Mouse (Mus musculus) adrenal gland, postnatal 14 days (tissue): ENCODE measurements around the gene Ttc28. TPM values are rescaled to one million over a fixed set of nuclear protein-coding genes. Genes with fewer than 3 reads are reported as not detected.

ENCODE experiments used
- DNase-seq: peaks from one replicate; pipeline ENCODE4 v3.0.0; 2021; ENCODE audit warnings: mixed read lengths
- total RNA-seq: library from RNA; stranded (reverse); gene quantifications from 2 replicates; pipeline ENCODE4 v1.2.3, GENCODE M21; 2021

Gene Ttc28
- total RNA-seq, 1 experiment from 2014 or later, result 25.5 TPM

DNA sequence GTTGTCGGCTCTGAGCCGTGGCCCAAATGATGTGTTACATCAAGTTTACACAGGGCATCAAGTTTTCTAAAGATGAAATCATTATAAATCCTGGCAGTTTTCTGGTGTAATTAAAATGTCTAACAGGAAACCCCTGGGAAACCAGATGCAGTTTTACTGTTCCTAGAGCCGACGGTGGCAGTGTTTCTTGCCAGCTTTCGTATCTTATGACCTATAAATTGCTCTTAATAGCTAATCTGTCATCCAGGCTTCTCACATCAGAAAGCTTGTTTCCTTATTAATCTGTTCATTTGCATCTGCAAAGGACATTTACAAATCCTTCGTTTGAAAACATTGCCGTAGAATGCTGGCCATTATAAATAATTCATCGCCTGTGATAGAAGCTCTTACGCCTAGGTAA is 296.2 kb downstream of the Ttc28 start:
- DNase-seq, result no peak

GRCm38 (mm10) chr5:111176441-111176840 is 296.8 kb downstream of the Ttc28 start:
- no peak for DNase-seq

GRCm38 (mm10) chr5:111178324-111179076 is 298.9 kb downstream of the Ttc28 start:
- peak; percentile 63 for DNase-seq

- DNase-seq, result no peak
These were observed 300.0 kb downstream of the Ttc28 start for GRCm38 (mm10) chr5:111179651-111180050.

DNA sequence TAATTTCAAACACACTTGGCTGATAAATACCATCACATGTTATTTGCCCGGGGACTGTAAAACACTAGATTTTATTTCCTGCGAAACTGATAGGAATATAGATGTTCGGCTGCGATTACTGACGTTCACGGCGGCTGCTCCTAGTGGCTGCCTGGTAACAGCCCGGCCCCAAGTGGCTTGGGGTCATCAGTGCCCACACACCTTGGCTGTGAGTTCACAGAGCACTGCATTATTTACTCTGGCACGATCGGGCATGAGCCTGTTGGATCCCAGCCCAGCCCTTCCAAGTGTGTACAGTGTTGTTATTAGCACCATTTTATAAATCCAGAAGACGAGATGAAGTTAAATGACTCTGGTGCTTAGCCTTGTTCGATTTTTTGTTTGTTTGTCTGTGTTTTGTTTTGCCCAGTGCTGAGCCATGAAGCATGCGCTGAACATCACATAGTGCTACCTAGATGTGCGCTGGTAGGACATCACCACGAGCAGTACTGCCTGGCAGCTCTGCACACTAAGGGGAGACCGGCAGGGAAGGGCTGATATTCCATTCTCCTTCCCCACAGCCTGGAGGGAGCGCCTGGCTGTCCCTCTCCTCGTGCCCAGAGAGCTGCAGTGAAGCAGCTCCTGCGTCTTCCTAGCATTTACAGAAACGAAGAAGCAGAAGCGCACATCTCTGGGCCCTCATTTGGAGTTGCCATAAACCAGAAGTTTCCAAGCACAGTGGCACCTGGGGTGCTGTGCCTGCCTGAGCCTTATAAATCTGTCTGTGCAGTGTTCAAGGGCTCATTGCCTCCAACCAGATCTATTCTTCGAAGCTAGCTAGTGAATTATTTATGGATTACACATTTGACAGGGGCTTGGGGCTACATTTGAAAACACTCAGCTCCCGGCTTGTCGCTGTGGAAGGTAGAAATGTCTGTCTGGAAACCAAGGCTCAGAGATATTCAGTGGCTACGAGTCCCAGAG is 300.8 kb downstream of the Ttc28 start:
- no peak for DNase-seq

GRCm38 (mm10) chr5:111181204-111181912 is 301.8 kb downstream of the Ttc28 start:
- no peak for DNase-seq

GRCm38 (mm10) chr5:111186600-111186999 is 307.0 kb downstream of the Ttc28 start:
- DNase-seq, result peak; percentile 55

- DNase-seq, result no peak
These were observed 312.4 kb downstream of the Ttc28 start for GRCm38 (mm10) chr5:111191972-111192371.

DNA sequence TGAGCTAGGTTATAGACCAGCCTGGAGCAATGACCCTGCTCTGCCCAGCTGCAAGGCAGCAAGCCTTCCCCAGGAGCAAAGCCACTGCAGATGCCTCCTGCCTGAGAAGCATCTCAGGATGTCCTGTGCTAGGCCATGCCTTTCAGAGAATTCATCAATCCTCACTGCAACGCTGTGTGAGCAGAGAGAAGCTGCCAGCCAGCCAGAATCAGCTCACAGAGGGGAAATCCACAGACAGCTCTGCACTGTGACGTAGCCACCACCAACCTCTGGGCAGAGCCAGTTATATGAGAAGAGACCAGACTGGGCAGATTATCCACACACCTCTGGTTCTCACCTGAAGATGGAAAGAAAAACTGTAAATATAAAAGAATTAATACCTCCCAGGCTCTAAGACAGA is 315.2 kb downstream of the Ttc28 start:
- DNase-seq, result no peak

GRCm38 (mm10) chr5:111195488-111196485 is 316.2 kb downstream of the Ttc28 start:
- DNase-seq, result peak; percentile 42

DNA sequence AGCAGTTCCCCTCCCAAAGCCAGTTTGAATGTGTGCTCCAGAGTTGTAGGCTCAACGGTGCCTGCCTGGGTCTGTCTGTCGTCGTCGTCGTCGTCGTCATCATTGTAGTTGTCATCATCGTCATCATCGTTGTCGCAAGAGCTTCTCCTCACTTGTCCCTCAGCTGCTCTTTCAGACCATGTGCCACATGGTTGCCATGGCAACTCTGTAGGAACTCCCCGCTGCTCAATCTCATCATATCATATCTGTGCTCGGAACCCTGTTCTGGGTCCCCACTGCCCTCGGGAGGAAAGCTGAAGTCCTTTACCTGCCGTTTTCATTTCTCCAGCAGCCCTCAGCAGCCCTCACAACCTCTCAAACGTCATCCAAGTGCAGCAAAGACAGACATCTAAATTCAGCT is 318.1 kb downstream of the Ttc28 start:
- no peak for DNase-seq

DNA sequence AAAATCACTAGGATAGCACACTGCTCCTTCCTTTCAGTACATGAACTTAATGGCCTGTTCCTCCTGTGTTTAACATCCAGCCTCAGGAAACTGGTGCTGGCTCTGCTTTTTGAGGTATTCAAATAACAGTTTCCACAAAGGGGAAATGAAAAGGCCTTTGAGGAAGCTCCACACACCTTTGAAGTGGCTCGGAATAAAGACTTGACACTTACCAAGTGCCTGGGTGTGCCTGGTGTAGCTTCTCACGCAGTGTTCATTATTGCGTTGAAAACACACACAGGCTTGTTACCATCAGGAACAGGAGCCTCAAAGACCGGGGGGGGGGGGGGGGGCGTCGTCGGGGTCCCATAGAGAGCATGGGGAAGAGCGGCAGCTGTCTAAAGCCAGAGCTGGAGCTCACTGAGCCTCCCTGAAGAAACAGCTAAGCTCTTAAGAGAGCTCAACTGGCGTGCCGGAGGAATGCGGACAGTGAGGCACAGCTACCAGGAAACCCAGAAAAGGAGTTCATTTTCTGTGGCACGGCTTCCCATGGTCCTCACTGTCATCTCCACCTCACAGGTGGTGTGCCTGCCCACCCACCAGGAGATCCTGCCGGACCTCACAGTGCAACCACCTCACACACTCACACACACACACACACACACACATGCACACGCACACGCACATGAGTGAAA is 320.7 kb downstream of the Ttc28 start:
- DNase-seq, result no peak

GRCm38 (mm10) chr5:111200915-111201610 is 321.5 kb downstream of the Ttc28 start:
- peak; percentile 89 for DNase-seq

DNA sequence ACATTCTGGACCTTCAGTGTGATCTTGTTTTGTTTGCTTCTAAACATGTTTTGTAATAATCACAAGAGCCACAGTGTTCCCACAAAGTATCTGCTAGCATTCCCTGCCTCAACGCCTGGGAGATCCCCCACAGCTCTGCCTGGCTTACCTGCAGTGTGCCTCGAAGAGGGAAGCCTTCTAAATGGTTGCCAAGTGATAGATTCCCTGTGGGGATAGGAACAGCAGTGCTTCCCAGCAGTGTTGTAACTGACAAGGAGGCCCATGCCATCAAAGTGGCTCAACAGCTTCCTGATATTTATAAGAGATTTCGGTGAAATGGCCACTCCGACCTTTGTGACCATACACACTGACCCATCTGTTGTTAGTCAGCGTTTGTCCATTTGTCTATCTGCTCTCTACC is 324.6 kb downstream of the Ttc28 start:
- DNase-seq, result no peak

- no peak for DNase-seq
These were observed 325.5 kb downstream of the Ttc28 start for GRCm38 (mm10) chr5:111204976-111205586.

- no peak for DNase-seq
These were observed 326.2 kb downstream of the Ttc28 start for GRCm38 (mm10) chr5:111205817-111206216.

DNA sequence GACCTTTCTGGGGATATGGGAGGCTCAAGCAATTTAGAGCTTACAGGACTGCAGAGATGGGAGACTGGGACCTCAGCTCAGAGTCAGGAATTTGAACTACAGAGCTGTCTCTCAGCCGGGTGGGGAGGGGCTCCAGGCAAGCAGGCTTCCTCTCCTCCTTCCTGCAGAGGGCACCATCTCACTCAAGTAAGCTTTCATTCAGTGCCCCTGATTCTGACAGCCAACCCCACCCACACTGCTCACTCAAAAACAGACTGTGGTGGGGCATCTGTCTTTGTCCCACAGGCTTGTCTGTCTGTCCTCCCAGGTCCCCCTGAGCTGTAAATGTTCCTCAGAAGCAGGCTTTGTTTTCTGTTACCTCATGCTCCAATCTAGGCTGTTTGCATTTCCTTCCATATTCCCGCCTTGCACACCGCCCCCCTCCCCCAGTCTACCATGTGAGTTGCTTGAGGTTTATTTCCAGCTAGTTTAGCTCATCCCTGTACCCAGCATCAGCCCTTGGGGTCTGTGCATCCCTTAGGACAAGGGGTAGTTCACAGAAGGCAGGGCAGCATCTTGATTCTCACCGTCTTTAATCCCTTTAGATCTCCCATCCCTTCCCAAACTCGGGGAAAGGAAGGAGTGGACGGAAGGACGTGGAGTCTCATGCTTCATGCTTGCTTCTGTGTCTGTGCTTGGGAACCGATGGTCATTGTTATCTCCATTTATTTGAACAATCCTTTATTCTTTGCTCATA is 328.5 kb downstream of the Ttc28 start:
- DNase-seq, result peak; percentile 79

DNA sequence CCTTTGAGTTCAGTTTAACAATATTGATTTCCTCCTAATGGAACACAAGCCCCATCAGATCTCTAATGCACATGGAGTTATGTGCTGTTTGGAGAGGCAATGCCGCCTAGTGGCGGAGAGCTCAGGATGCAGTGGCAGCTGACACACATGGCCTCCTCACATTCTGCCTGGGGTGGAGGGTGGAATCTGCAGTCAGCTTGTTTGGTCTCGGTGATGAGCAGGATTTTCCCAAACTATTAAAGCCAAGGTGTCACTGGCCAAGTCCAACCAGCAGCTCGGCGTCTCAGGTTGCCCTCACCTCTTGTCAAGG is 329.0 kb downstream of the Ttc28 start:
- DNase-seq, result peak; percentile 67

GRCm38 (mm10) chr5:111213935-111214450 is 334.4 kb downstream of the Ttc28 start:
- DNase-seq, result no peak
